Mouse (Mus musculus) liver (tissue): Measurements from ENCODE around the gene Rpusd4.

Experiments used
- DNase-seq: peaks from one replicate; pipeline ENCODE4 v3.0.0-alpha.2; 2020; ENCODE audit warnings: mixed read lengths

The Rpusd4 gene

GRCm38 (mm10) chr9:35267146-35267975, at the start of gene Rpusd4, which contains the start of gene Fam118b:
Gene Rpusd4, plus strand, starts transcription at chr9:35267865.
Gene Fam118b, minus strand, starts transcription at chr9:35267805.
- peak; percentile 95 for DNase-seq

- DNase-seq, result no peak
These were observed 49.7 kb upstream of the Rpusd4 start for GRCm38 (mm10) chr9:35217963-35218362.

GRCm38 (mm10) chr9:35223466-35223865, 44.2 kb upstream of the Rpusd4 start:
- no peak for DNase-seq

DNA sequence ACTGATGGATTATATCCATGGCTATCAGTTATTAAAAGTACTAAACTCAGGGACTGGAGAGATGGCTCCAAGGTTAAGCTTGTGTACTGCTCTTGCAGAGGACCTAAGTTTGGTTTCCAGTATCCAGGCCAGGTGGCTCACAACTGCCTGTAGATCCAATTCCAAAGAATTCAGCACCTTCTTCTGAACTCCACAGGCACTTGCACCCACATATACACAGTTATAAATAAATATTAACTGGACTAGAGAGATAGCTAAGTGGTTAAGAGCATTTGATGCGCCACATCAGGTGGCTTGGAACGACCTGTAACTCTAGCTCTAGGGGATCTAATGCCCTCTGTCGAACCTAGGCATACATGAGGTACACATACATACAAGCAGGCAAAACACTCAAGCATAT, 39.0 kb upstream of the Rpusd4 start:
- DNase-seq, result no peak

DNA sequence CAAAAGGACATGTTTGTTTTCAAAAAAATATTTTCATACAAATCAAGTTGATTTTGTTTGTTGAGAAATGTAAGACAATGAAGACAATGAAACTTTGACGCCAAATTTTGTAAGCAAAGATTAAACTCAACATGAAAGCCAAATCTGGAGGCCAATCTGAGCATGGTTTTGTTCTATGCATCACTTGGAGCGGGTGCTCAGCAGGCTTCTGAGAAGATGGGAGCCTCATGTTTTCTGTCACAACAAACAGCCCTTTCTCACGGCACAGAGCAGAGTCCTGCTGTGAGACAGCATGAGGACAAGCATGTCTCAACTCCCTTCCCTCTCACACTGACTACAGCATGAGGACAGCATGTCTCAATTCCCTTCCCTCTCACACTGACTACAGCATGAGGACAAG, 31.7 kb upstream of the Rpusd4 start:
- DNase-seq, result no peak

GRCm38 (mm10) chr9:35238371-35238770, 29.3 kb upstream of the Rpusd4 start:
- no peak for DNase-seq

DNA sequence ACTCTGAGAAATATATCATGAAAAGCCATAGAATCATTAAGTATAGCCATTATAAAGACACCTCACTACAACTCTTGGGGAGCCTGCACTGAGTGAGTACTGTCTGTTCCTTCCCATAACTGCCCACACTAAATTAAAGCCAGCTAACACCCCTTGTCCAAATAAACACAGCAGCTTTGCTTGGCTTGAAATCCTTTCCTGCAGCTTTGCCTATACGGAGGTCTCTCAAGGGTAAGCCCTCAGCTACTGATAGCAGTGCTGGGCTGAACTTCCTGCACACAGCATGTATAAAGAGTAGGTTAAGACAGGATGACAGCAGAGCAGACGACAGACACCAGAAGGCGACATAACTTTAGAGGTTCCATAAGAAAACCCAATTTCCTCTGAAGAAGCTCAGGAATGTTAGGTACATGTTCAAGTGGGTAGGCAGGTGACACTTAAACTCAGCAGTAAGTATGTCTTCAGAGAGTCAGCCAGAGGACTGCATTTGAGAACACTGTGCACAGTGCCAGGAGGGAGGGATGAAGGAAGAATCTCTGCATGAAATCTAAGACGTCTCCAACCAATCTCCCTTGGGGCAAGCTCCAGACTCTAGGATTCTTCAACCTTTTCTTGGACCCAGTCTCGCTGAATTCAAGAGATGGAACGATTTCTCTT, 28.6 kb upstream of the Rpusd4 start:
- DNase-seq, result no peak

GRCm38 (mm10) chr9:35239734-35240133, 27.9 kb upstream of the Rpusd4 start:
- DNase-seq, result no peak

GRCm38 (mm10) chr9:35247405-35247804, 20.3 kb upstream of the Rpusd4 start:
- no peak for DNase-seq

DNA sequence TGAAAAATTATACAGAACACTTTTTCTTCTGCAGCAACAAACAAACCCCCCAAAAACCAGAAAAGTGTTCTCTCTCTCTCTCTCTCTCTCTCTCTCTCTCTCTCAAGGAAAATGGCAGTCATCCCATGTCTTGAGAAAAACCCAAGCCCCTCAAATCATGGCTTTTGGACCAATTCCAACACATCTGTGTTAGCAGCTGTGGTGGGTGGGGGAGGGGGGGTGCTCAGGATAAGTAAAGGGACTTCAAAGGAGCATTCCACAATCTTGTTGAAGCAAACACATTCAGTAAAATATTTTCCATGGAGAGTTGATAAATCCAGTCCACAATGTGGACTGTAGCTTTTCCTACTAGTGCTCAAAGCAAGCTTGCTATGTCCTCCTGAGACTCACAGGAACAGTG, 18.2 kb upstream of the Rpusd4 start:
- no peak for DNase-seq

- DNase-seq, result no peak
These were observed 10.3 kb upstream of the Rpusd4 start for GRCm38 (mm10) chr9:35257365-35257764.

- DNase-seq, result no peak
These were observed 5.2 kb upstream of the Rpusd4 start for GRCm38 (mm10) chr9:35262418-35262817.

DNA sequence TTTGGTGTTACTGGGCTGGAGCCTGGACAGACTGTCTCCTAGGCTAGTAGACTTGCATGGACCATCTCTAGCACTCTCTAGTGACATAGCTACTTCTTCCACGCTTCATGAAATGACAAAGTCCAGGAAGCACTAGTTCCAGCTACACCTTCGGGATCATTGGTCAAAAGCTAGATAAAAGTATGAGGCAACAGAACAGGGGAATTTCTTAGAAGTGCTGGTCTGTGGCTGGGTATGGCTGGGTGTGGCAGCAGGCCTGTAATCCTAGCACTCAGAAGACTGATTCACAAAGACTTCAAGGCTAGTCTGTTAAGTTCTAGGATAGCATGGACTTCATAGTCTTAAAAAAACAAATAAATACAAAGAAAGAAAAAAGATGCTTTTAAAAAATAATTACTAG, 4.2 kb upstream of the Rpusd4 start:
- DNase-seq, result peak; percentile 31

GRCm38 (mm10) chr9:35264509-35264908, 3.2 kb upstream of the Rpusd4 start:
- DNase-seq, result no peak

DNA sequence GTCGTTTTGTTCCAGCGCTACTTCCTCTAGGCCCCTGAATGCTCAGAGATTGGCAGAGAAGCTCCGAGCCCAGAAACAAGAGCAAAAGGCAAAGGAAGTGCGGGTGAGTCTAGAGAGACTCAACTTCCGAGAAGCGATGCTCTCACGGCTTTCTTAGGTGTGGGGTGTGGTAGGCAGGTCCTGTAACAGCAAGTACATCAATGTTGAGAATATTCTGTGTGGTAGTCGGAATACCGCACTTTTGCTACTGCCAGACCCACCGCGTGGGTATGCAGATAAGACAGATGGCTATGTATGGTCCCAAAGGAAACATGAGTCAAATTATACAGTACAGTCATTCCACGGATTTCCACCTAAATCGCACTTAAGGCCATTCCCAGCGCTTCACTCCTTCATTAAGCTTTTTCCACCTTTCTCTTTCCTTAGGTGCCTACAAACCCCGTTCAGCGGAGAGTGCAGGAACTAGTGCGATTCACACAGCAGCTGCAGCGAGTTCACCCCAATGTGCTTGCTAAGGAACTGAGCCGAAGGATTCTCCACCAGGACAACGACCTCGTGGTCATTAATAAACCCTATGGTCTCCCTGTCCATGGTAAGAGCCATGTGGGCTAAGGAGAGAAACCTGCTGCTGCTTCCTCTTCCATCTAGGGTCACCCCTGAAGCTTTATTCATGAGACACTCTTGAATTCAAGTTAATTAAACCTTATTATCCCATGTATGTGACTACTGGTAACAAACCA, 481 bp downstream of the Rpusd4 start:
- DNase-seq, result no peak

DNA sequence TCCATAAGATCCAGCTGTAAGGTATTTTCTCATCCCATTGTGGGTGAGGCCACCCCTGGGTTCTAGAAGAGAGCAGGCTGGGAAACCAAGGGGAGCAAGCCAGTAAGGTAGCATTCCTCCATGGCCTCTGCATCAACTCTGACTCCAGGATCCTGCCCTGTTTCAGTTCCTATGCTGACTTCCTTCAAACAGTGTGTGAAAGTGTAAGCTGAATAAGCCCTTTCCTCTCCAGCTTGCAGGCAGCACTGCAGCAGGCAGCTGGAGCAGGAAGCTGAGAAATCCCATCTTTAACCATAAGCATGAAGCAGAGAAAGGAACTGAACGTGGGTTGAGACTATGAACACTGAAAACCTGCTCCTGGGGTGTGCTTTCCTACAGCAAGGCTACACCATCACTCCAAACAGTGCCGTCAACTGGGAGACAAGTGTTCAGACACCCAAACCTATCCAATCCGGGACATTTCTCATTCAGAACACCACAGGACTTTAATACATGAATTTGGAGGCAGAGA, 10.2 kb downstream of the Rpusd4 start:
- DNase-seq, result no peak

DNA sequence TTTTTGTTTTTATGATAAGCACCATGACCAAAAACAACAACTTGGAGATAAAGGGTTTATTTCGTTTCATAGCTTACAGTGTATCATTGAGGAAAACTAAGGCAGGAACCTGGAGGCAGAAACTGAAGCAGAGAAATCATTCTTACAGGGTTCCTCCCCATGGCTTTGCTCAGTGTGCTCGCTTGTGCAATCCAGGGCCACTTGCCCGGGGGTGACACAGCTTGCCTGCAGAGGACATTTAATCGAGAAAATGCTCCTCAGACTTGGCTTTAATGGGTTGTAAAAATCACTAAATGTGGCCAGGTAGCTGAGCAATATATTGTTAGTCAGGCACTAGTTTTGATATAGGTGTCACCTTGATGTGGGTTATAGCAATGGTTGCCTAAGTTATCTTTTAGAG, 10.8 kb downstream of the Rpusd4 start:
- no peak for DNase-seq

GRCm38 (mm10) chr9:35282006-35282850, 14.6 kb downstream of the Rpusd4 start:
- DNase-seq, result peak; percentile 34

DNA sequence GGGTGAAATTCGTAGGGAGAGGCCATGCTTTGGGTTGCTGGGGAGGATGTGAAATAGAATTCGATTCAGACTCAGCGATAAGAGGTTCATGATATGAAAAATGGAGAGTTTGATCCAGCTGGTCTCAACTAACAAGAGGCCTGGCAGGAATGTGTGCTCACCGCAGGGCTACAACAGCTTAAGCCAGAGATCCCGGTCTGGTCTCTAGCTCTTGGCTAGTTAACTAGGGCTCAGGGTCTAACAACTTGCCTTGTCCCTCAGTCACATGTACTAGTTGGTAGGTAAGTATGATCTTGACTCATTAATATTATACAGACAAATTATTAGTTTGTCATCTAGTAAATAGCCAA, 15.2 kb downstream of the Rpusd4 start:
- DNase-seq, result no peak

DNA sequence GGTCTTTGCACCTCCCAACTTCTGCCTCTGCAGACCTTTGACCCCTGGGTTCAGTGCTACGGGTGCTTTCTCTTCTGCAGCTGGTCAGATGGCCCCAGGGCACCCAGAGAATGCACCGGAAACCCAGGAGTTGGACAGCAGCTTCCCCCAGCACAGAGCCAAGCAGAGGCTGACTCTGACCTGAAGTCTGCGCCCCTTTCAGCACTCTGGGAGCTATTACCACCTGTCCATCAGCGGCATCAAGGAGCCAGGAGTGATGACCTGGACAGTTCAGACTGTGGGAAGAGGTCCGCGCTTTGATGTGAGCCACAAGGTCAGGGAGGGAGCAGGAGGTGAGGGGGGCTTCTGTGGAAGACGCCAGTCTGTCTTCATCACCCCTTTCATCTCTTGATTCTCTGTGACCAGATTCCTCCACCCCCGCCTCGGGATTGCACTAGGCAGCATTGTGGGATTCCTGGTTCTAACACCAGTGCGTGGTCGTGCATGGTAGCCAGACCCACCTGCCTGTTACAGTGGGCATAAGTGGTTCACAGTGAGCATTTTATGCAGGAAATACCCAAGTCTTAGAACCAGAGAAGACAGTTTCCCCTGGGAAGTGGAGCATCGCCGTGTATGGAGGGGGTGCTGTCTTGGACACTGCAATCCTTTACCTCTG, 15.9 kb downstream of the Rpusd4 start:
- no peak for DNase-seq

- DNase-seq, result no peak
These were observed 16.7 kb downstream of the Rpusd4 start for GRCm38 (mm10) chr9:35284351-35284750.

GRCm38 (mm10) chr9:35286351-35286750, 18.7 kb downstream of the Rpusd4 start:
- no peak for DNase-seq
